Mouse (Mus musculus): Measurements from ENCODE around the gene Olfr857. TPM values are rescaled to one million over a fixed set of nuclear protein-coding genes. Genes with fewer than 3 reads are reported as not detected.
"Not testable (repeated sequence)": the region's sequence is repeated elsewhere in the genome, so short reads cannot be mapped to it uniquely, and the experiment has no call there.

The Olfr857 gene
- polyA plus RNA-seq (2014; fragmentation: Nextera tagmentation; extraction: Ambion mirVana), result not detected in 2 replicates

GRCm38 (mm10) chr9:19709133-19709532 is at the start of gene Olfr857:
TSS of gene Olfr857 (plus strand) at chr9:19709433.
- 96% methylated on average over 1 of the region's 1 CpGs for WGBS
- Histone ChIP-seq H3K9ac (no peak within 1 kb of the TSS), H3K4me1 (replicated peaks; ENCODE audit: control insufficient read depth, insufficient read depth, low read length) (no peaks in the 10 kb centered on the region), H3K4me3 (replicated peaks; ENCODE audit: low read length) (no peak within 1 kb of the TSS), H3K9me3 (ENCODE audit: control insufficient read depth, low read length) (no peaks in the 10 kb centered on the region), H3K27me3 (ENCODE audit: control insufficient read depth, insufficient read depth, low read length) (no peaks in the 10 kb centered on the region), H3K4me2 (replicated peaks) (no peak within 1 kb of the TSS), H3K27ac (no peak within 1 kb of the TSS), H3K36me3 (replicated peaks; ENCODE audit: control insufficient read depth, insufficient read depth) (no peaks in the 10 kb centered on the region)
- ATAC-seq (ENCODE audit: low FRiP score), result no peak
- DNase-seq (ENCODE audit: low spot score), result no peak

- H3K9ac ChIP-seq, result no peak overlapping the region
- 91% methylated on average over 6 of the region's 6 CpGs for WGBS
- ATAC-seq (ENCODE audit: low FRiP score) (no peak), DNase-seq (ENCODE audit: low spot score) (no peak)
- H3K4me2 ChIP-seq (replicated peaks), result no peak overlapping the region
- no peaks in the 10 kb centered on the region for H3K9me3 ChIP-seq (ENCODE audit: control insufficient read depth, low read length)
- no peak overlapping the region for H3K4me3 ChIP-seq (replicated peaks; ENCODE audit: low read length)
- H3K27me3 ChIP-seq (ENCODE audit: control insufficient read depth, insufficient read depth, low read length), result no peaks in the 10 kb centered on the region
- no peak overlapping the region for H3K27ac ChIP-seq
- no peaks in the 10 kb centered on the region for H3K36me3 ChIP-seq (replicated peaks; ENCODE audit: control insufficient read depth, insufficient read depth)
- H3K4me1 ChIP-seq (replicated peaks; ENCODE audit: control insufficient read depth, insufficient read depth, low read length), result no peaks in the 10 kb centered on the region
Measured at GRCm38 (mm10) chr9:19690281-19690680, 19.0 kb upstream of the Olfr857 start.

GRCm38 (mm10) chr9:19691426-19691825 is 17.8 kb upstream of the Olfr857 start:
- DNase-seq (ENCODE audit: low spot score) (no peak), ATAC-seq (ENCODE audit: low FRiP score) (no peak)
- Histone ChIP-seq H3K27ac (no peak overlapping the region), H3K36me3 (replicated peaks; ENCODE audit: control insufficient read depth, insufficient read depth) (no peaks in the 10 kb centered on the region), H3K4me3 (replicated peaks; ENCODE audit: low read length) (no peak overlapping the region), H3K9ac (no peak overlapping the region), H3K4me2 (replicated peaks) (no peak overlapping the region), H3K27me3 (ENCODE audit: control insufficient read depth, insufficient read depth, low read length) (no peaks in the 10 kb centered on the region), H3K9me3 (ENCODE audit: control insufficient read depth, low read length) (no peaks in the 10 kb centered on the region), H3K4me1 (replicated peaks; ENCODE audit: control insufficient read depth, insufficient read depth, low read length) (no peaks in the 10 kb centered on the region)
- WGBS, result 78% methylated on average over 1 of the region's 1 CpGs

GRCm38 (mm10) chr9:19692430-19692829 is 16.8 kb upstream of the Olfr857 start:
- 69% methylated on average over 2 of the region's 2 CpGs for WGBS
- DNase-seq (ENCODE audit: low spot score) (no peak), ATAC-seq (ENCODE audit: low FRiP score) (no peak)
- no peaks in the 10 kb centered on the region for H3K27me3 ChIP-seq (ENCODE audit: control insufficient read depth, insufficient read depth, low read length)
- H3K36me3 ChIP-seq (replicated peaks; ENCODE audit: control insufficient read depth, insufficient read depth), result no peaks in the 10 kb centered on the region
- no peak overlapping the region for H3K27ac ChIP-seq
- H3K9ac ChIP-seq, result no peak overlapping the region
- H3K9me3 ChIP-seq (ENCODE audit: control insufficient read depth, low read length), result no peaks in the 10 kb centered on the region
- H3K4me2 ChIP-seq (replicated peaks), result no peak overlapping the region
- no peak overlapping the region for H3K4me3 ChIP-seq (replicated peaks; ENCODE audit: low read length)
- H3K4me1 ChIP-seq (replicated peaks; ENCODE audit: control insufficient read depth, insufficient read depth, low read length), result no peaks in the 10 kb centered on the region

GRCm38 (mm10) chr9:19694285-19694684 is 14.9 kb upstream of the Olfr857 start:
- H3K9ac ChIP-seq; DNase-seq (ENCODE audit: low spot score); H3K9me3 ChIP-seq (ENCODE audit: control insufficient read depth, low read length); ATAC-seq (ENCODE audit: low FRiP score); H3K4me1 ChIP-seq (replicated peaks; ENCODE audit: control insufficient read depth, insufficient read depth, low read length); H3K36me3 ChIP-seq (replicated peaks; ENCODE audit: control insufficient read depth, insufficient read depth); H3K4me2 ChIP-seq (replicated peaks); H3K4me3 ChIP-seq (replicated peaks; ENCODE audit: low read length); H3K27ac ChIP-seq; H3K27me3 ChIP-seq (ENCODE audit: control insufficient read depth, insufficient read depth, low read length): not testable (repeated sequence)
- WGBS, result 45% methylated on average over 2 of the region's 2 CpGs

GRCm38 (mm10) chr9:19694898-19695379 is 14.3 kb upstream of the Olfr857 start:
- not testable (repeated sequence) for H3K9ac ChIP-seq; ATAC-seq (ENCODE audit: low FRiP score); H3K27ac ChIP-seq; H3K4me2 ChIP-seq (replicated peaks); H3K9me3 ChIP-seq (ENCODE audit: control insufficient read depth, low read length); H3K4me3 ChIP-seq (replicated peaks; ENCODE audit: low read length); DNase-seq (ENCODE audit: low spot score); H3K4me1 ChIP-seq (replicated peaks; ENCODE audit: control insufficient read depth, insufficient read depth, low read length); H3K36me3 ChIP-seq (replicated peaks; ENCODE audit: control insufficient read depth, insufficient read depth); H3K27me3 ChIP-seq (ENCODE audit: control insufficient read depth, insufficient read depth, low read length)
- 73% methylated on average over 9 of the region's 9 CpGs for WGBS

GRCm38 (mm10) chr9:19704546-19704945 is 4.7 kb upstream of the Olfr857 start:
- not testable (repeated sequence) for H3K4me2 ChIP-seq (replicated peaks); DNase-seq (ENCODE audit: low spot score); H3K9me3 ChIP-seq (ENCODE audit: control insufficient read depth, low read length); H3K36me3 ChIP-seq (replicated peaks; ENCODE audit: control insufficient read depth, insufficient read depth); H3K27me3 ChIP-seq (ENCODE audit: control insufficient read depth, insufficient read depth, low read length); ATAC-seq (ENCODE audit: low FRiP score); H3K4me3 ChIP-seq (replicated peaks; ENCODE audit: low read length); H3K4me1 ChIP-seq (replicated peaks; ENCODE audit: control insufficient read depth, insufficient read depth, low read length); H3K27ac ChIP-seq; H3K9ac ChIP-seq
- WGBS, result 60% methylated on average over 2 of the region's 2 CpGs

Other genes starting within 250 kb of the Olfr857 start
- gene Olfr850, start 231.2 kb upstream of the Olfr857 start, polyA plus RNA-seq (2014; fragmentation: Nextera tagmentation; extraction: Ambion mirVana), result not detected in 2 replicates
- not detected in 2 replicates for gene Olfr851, start 216.1 kb upstream of the Olfr857 start, polyA plus RNA-seq (2014; fragmentation: Nextera tagmentation; extraction: Ambion mirVana)
- not detected in 2 replicates for gene Olfr853, start 168.4 kb upstream of the Olfr857 start, polyA plus RNA-seq (2014; fragmentation: Nextera tagmentation; extraction: Ambion mirVana)
- gene Olfr854, start 142.1 kb upstream of the Olfr857 start, polyA plus RNA-seq (2014; fragmentation: Nextera tagmentation; extraction: Ambion mirVana), result not detected in 2 replicates
- not detected in 2 replicates for gene Olfr855, start 126.8 kb upstream of the Olfr857 start, polyA plus RNA-seq (2014; fragmentation: Nextera tagmentation; extraction: Ambion mirVana)
- gene Zfp317, start 87.3 kb upstream of the Olfr857 start, polyA plus RNA-seq (2014; fragmentation: Nextera tagmentation; extraction: Ambion mirVana), result 34.3 and 34.8 TPM in 2 replicates
- gene Olfr58, start 70.8 kb downstream of the Olfr857 start, polyA plus RNA-seq (2014; fragmentation: Nextera tagmentation; extraction: Ambion mirVana), result not detected in 2 replicates
- gene Olfr859, start 95.5 kb downstream of the Olfr857 start, polyA plus RNA-seq (2014; fragmentation: Nextera tagmentation; extraction: Ambion mirVana), result not detected in 2 replicates
- gene Olfr860, start 140.3 kb downstream of the Olfr857 start, polyA plus RNA-seq (2014; fragmentation: Nextera tagmentation; extraction: Ambion mirVana), result not detected in 2 replicates
- not detected in 2 replicates for gene Olfr862, start 178.6 kb downstream of the Olfr857 start, polyA plus RNA-seq (2014; fragmentation: Nextera tagmentation; extraction: Ambion mirVana)
- 0.17 and 0.19 TPM in 2 replicates for gene Olfr77, start 207.4 kb downstream of the Olfr857 start, polyA plus RNA-seq (2014; fragmentation: Nextera tagmentation; extraction: Ambion mirVana)